Mouse (Mus musculus): Measurements from ENCODE around the gene Mxra7.

The Mxra7 gene

DNA sequence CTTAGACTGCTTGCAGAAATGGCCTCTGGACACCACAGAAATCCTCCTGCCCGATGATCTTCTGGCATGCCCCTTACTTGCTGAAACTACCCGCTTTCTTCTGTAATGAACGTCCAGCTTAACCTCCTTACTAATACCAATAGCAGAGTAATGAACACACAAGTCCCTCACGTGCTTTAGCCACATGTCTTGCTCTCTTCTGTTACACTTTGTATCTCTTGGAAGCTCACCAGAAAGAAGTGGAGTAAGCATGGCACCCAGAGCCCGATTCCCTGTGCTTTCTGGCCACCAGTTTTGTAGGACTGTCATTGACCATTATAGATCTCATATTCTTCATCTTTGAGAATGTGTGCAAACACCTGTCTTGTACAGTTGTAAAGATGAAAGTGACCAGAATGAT, 58.0 kb downstream of the Mxra7 start:
- no peak for DNase-seq

GRCm38 (mm10) chr11:116764946-116765345, 62.9 kb downstream of the Mxra7 start:
- no peak for DNase-seq

- DNase-seq = no peak
Measured at GRCm38 (mm10) chr11:116764346-116764745, 63.5 kb downstream of the Mxra7 start.

- DNase-seq = no peak
Measured at GRCm38 (mm10) chr11:116755191-116755590, 72.7 kb downstream of the Mxra7 start.

GRCm38 (mm10) chr11:116753674-116754470, 74.0 kb downstream of the Mxra7 start:
- DNase-seq = no peak
